Mouse (Mus musculus) cerebellum, adult 2 months (tissue): Measurements from ENCODE around the gene Cbx1.

Source experiments
- CTCF ChIP-seq: fragments of 200-500 bp; IDR thresholded peaks from 2 replicates; pipeline ENCODE4 v1.5.1; 2011; ENCODE audit warnings: low read depth, mild to moderate bottlenecking, control low read depth, low read length, moderate library complexity, borderline replicate concordance; ENCODE audit not compliant: insufficient read depth
- POLR2A ChIP-seq: fragments of 200-500 bp; IDR thresholded peaks from 2 replicates; pipeline ENCODE4 v1.6.1; 2011; ENCODE audit warnings: low read length, control low read depth, borderline replicate concordance; ENCODE audit not compliant: insufficient read depth

- TF ChIP-seq POLR2A (no peak), CTCF (peak; percentile 75)
Measured at GRCm38 (mm10) chr11:96760042-96760441, 28.9 kb upstream of the Cbx1 start.
